Mouse (Mus musculus): ENCODE data around the gene Otx1.

DNA sequence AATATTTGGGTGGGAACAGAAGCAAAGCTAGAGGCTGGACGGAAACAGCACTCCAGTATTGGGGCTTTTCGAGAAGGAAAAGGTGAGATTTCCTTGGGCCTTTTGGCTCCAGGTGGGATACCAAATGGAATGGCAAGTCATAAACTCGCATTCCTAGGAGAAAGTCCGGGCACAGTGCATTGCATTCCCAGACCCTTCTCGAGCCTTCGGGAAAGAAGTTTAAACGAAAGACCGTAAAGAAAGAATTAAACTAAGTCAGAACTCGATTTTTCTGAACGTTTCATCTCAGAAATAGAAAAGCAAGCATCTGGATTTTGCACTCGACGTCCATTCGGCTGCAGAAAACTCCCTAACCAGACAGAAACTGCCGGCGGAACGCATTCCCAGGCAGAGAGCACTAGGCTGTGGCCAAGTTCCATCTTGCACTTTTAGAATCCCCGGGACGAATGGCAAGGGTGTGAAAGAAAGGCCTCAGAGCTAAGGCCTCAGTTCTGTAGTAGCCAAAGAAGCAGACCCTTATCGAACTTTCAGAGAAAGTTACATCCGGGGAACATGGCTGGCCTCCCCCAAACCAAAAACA lies 5.0 kb downstream of the Otx1 start:
- TF ChIP-seq POLR2A (IDR thresholded peaks at IDR 0.05; ENCODE audit: low read depth, low read length) = no peak
- TF ChIP-seq USF1 (IDR thresholded peaks at IDR 0.05; ENCODE audit: low read depth, low read length) = no peak
- no peak for TF ChIP-seq POLR2AphosphoS2 (IDR thresholded peaks at IDR 0.05; ENCODE audit: low read depth, low read length)
